Comparison of ENCODE assay signal across 11 mouse cellular contexts in the genomic region with DNA sequence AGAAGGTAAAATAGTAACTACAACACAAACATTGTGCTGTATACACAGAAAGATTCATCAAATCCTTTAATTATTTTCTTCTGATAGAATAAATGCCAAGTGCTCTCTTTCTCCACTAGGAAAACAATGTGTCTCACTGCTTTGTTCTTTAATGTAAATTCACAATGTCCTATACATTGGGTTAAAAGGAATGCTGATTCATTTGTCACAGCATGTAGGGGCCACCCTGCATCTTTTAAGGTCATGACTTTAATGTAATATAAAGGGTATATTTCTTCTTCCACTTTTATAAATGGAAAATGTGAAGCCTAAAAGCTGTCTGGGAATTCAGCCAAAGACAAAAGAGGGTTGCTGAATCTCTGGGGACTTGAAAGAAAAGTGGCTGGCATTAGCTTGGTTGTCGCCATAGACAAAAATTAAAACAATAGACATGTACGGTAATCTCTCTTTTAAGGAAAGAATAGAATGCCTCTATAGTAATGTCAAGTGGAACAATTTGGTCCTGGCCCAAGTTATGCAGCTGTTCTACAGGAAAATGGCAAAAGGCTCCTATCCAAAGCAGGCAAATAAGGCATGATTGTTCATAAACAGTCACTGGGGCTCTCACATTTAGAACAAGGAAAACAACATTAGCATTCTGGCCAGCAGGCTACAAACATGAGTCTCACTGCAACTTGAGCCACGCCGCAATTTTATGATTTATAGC.
DNase-seq lines count a peak whose midpoint lies in the region; ATAC-seq and TF ChIP-seq lines count a peak whose summit lies in the region.
"Had no signal": no experiment of that assay in that cellular context is flagged by ENCODE, and none has a peak within 500 bp of the region (broad histone marks: within the 10 kb centered on the region; RNA-seq: fewer than 3 reads in every experiment).

No protein-coding gene starts in this region.

- H3K9ac ChIP-seq in forebrain, embryonic 11.5 days (ENCODE audit: low read length) = no peak overlapping the region
- H3K9ac ChIP-seq in intestine, postnatal 0 days (ENCODE audit: low read depth, low read length) = no peak overlapping the region
- H3K9ac ChIP-seq in kidney, embryonic 15.5 days = no peak overlapping the region
- H3K9ac ChIP-seq: stomach, embryonic 15.5 days had no signal

- H3K4me3 ChIP-seq in forebrain, embryonic 11.5 days (ENCODE audit: low read depth, low read length) = no peak overlapping the region
- no peak overlapping the region for H3K4me3 ChIP-seq in forebrain, embryonic 10.5 days
- H3K4me3 ChIP-seq in thymus, adult 2 months (ENCODE audit: control insufficient read depth, insufficient read depth, low read length) = no peak overlapping the region
- H3K4me3 ChIP-seq in intestine, postnatal 0 days (ENCODE audit: low read depth, low read length) = no peak overlapping the region
- no peak overlapping the region for H3K4me3 ChIP-seq in kidney, embryonic 15.5 days (replicated peaks)
- H3K4me3 ChIP-seq: stomach, embryonic 15.5 days had no signal

- H3K4me1 ChIP-seq in forebrain, embryonic 11.5 days (replicated peaks; ENCODE audit: control insufficient read depth, insufficient read depth, low read length) = no peaks in the 10 kb centered on the region
- peaks cover 6% of the 10 kb centered on the region; the same call in 1 of the 2 replicates for H3K4me1 ChIP-seq in forebrain, embryonic 10.5 days
- no peaks in the 10 kb centered on the region for H3K4me1 ChIP-seq in thymus, adult 2 months (replicated peaks; ENCODE audit: control insufficient read depth, insufficient read depth, low read length)
- no peaks in the 10 kb centered on the region for H3K4me1 ChIP-seq in intestine, postnatal 0 days (replicated peaks; ENCODE audit: control insufficient read depth, insufficient read depth, low read length)
- no peaks in the 10 kb centered on the region for H3K4me1 ChIP-seq in kidney, embryonic 15.5 days
- H3K4me1 ChIP-seq: stomach, embryonic 15.5 days had no signal

- no peak for TF ChIP-seq CTCF in thymus, adult 2 months (IDR thresholded peaks at IDR 0.05; ENCODE audit: borderline replicate concordance, control insufficient read depth, extremely low read depth, insufficient read depth, low read length, poor library complexity)
- no peak for TF ChIP-seq CTCF in intestine, postnatal 0 days (IDR thresholded peaks at IDR 0.05; ENCODE audit: low read depth)

- H3K27me3 ChIP-seq in forebrain, embryonic 11.5 days (ENCODE audit: control insufficient read depth, insufficient read depth, low read length) = no peaks in the 10 kb centered on the region
- H3K27me3 ChIP-seq in forebrain, embryonic 10.5 days (ENCODE audit: poor library complexity, severe bottlenecking) = no peaks in the 10 kb centered on the region
- H3K27me3 ChIP-seq in thymus, adult 2 months (ENCODE audit: control insufficient read depth, insufficient read depth, low read length) = no peaks in the 10 kb centered on the region
- no peaks in the 10 kb centered on the region for H3K27me3 ChIP-seq in intestine, postnatal 0 days (replicated peaks; ENCODE audit: control insufficient read depth, insufficient read depth, low read length)
- H3K27me3 ChIP-seq in kidney, embryonic 15.5 days = no peaks in the 10 kb centered on the region
- H3K27me3 ChIP-seq: stomach, embryonic 15.5 days had no signal

- TF ChIP-seq POLR2A in thymus, adult 2 months (IDR thresholded peaks at IDR 0.05; ENCODE audit: control insufficient read depth, extremely low read depth, insufficient read depth, low read length, poor library complexity) = no peak

- no peak for DNase-seq in forebrain, embryonic 11.5 days (ENCODE audit: low spot score)
- no peak for DNase-seq in forebrain, embryonic 10.5 days (ENCODE audit: extremely low spot score, low spot score)
- peak; percentile 13 for DNase-seq in 3T3-L1 (ENCODE audit: low read depth, low spot score)
- DNase-seq in cerebellum, postnatal 25 days = peak; percentile 7 to 10
- peak; percentile 20 to 39 for DNase-seq in left cerebral cortex, adult 9 months (ENCODE audit: low spot score in 2 of 2)
- DNase-seq in thymus, adult 2 months = no peak
- DNase-seq: adrenal gland, postnatal 14 days had no signal

- no peak overlapping the region for H3K4me2 ChIP-seq in forebrain, embryonic 11.5 days (ENCODE audit: low read depth, low read length, severe bottlenecking)
- no peak overlapping the region for H3K4me2 ChIP-seq in intestine, postnatal 0 days (replicated peaks; ENCODE audit: low read depth)
- H3K4me2 ChIP-seq in kidney, embryonic 15.5 days = no peak overlapping the region
- H3K4me2 ChIP-seq: stomach, embryonic 15.5 days had no signal

- H3K36me3 ChIP-seq in forebrain, embryonic 11.5 days (ENCODE audit: control insufficient read depth, insufficient read depth, low read length) = no peaks in the 10 kb centered on the region
- no peaks in the 10 kb centered on the region for H3K36me3 ChIP-seq in forebrain, embryonic 10.5 days (replicated peaks)
- no peaks in the 10 kb centered on the region for H3K36me3 ChIP-seq in thymus, adult 2 months (ENCODE audit: control insufficient read depth, insufficient read depth, low read length)
- no peaks in the 10 kb centered on the region for H3K36me3 ChIP-seq in intestine, postnatal 0 days (ENCODE audit: control insufficient read depth, insufficient read depth)
- H3K36me3 ChIP-seq in kidney, embryonic 15.5 days = no peaks in the 10 kb centered on the region
- H3K36me3 ChIP-seq: stomach, embryonic 15.5 days had no signal

- H3K9me3 ChIP-seq in forebrain, embryonic 11.5 days (ENCODE audit: control insufficient read depth, low read length) = no peaks in the 10 kb centered on the region
- no peaks in the 10 kb centered on the region for H3K9me3 ChIP-seq in forebrain, embryonic 10.5 days
- no peaks in the 10 kb centered on the region for H3K9me3 ChIP-seq in intestine, postnatal 0 days (ENCODE audit: control insufficient read depth)
- H3K9me3 ChIP-seq in kidney, embryonic 15.5 days (replicated peaks) = no peaks in the 10 kb centered on the region
- H3K9me3 ChIP-seq: stomach, embryonic 15.5 days had no signal

- 62% methylated on average over 4 of the region's 4 CpGs for WGBS in forebrain, embryonic 11.5 days
- 81% methylated on average over 4 of the region's 4 CpGs for WGBS in forebrain, embryonic 10.5 days
- 91% methylated on average over 4 of the region's 4 CpGs for WGBS in thymus, adult 2 months
- 60% methylated on average over 4 of the region's 4 CpGs for WGBS in intestine, postnatal 0 days
- 80% methylated on average over 4 of the region's 4 CpGs for WGBS in kidney, embryonic 15.5 days

- H3K27ac ChIP-seq in forebrain, embryonic 11.5 days (ENCODE audit: low read depth, low read length) = no peak overlapping the region
- H3K27ac ChIP-seq in forebrain, embryonic 10.5 days = no peak overlapping the region
- no peak overlapping the region for H3K27ac ChIP-seq in thymus, adult 2 months (ENCODE audit: control insufficient read depth, insufficient read depth, low read length)
- no peak overlapping the region for H3K27ac ChIP-seq in intestine, postnatal 0 days (ENCODE audit: low read depth, low read length)
- H3K27ac ChIP-seq in kidney, embryonic 15.5 days = no peak overlapping the region
- H3K27ac ChIP-seq: kidney, postnatal 0 days; stomach, embryonic 15.5 days had no signal

- ATAC-seq in forebrain, embryonic 11.5 days (replicated peaks; ENCODE audit: low FRiP score) = peak; percentile 57
- ATAC-seq in intestine, postnatal 0 days = no peak
- ATAC-seq in kidney, embryonic 15.5 days (replicated peaks; ENCODE audit: low FRiP score) = no peak

Comparison
In these comparisons a context has a peak if more than half of its experiments do, and no peak if none do; other contexts are left out.
1. DNase-seq: peak in 3T3-L1 (single experiment), cerebellum, postnatal 25 days (2 of 2) and left cerebral cortex, adult 9 months (2 of 2); none in forebrain, embryonic 11.5 days (single experiment), forebrain, embryonic 10.5 days (single experiment) and thymus, adult 2 months (single experiment).